Mouse (Mus musculus): ENCODE measurements around the gene Eif4g3. TPM values are rescaled to one million over a fixed set of nuclear protein-coding genes. Genes with fewer than 3 reads are reported as not detected.

The Eif4g3 gene
- total and polyA plus RNA-seq, 3 experiments = 22.8 to 63.7 TPM; not detected in 1

GRCm38 (mm10) chr4:137991240-137991639 is 1.6 kb upstream of the Eif4g3 start:
- H3K9ac ChIP-seq (ENCODE audit: control insufficient read depth, low read depth, low read length, poor library complexity, severe bottlenecking) = no peak overlapping the region
- peaks cover 5 to 18% of the 10 kb centered on the region in 2 experiments; a peak in 2 of 4 replicates for H3K36me3 ChIP-seq (ENCODE audit: control insufficient read depth in 1 of 2, insufficient read depth in 2 of 2, low read length in 2 of 2)
- no peak overlapping the region for H3K27ac ChIP-seq (ENCODE audit: control insufficient read depth, low read depth, low read length)
- TF ChIP-seq KAT2A (conservative IDR thresholded peaks at IDR 0.05; ENCODE audit: low read depth, low read length) (no peak), CHD2 (IDR thresholded peaks at IDR 0.05; ENCODE audit: low read length) (no peak), TCF12 (IDR thresholded peaks at IDR 0.05; ENCODE audit: low read depth, low read length) (peak; percentile 32; the same call in 1 of the 2 replicates), EP300 (IDR thresholded peaks at IDR 0.05; ENCODE audit: low read depth in 1 of 2, low read length in 2 of 2) (peak; percentile 36 to 45; a peak in 2 of 4 replicates), GATA1 (IDR thresholded peaks at IDR 0.05; ENCODE audit: low read depth, low read length) (peak; percentile 78), POLR2AphosphoS2 (IDR thresholded peaks at IDR 0.05; ENCODE audit: low read length) (no peak), POLR2A (IDR thresholded peaks at IDR 0.05; ENCODE audit: control insufficient read depth in 1 of 2, insufficient read depth in 1 of 2, low read depth in 1 of 2, low read length in 2 of 2, poor library complexity in 1 of 2) (no peak), RCOR1 (IDR thresholded peaks at IDR 0.05; ENCODE audit: low read depth, low read length) (peak; percentile 76), BHLHE40 (IDR thresholded peaks at IDR 0.05; ENCODE audit: borderline replicate concordance, low read depth, low read length) (no peak)
- peaks cover 29% of the 10 kb centered on the region for H3K79me2 ChIP-seq (ENCODE audit: control insufficient read depth, insufficient read depth, low read length, poor library complexity)
- peaks cover 0 to 26% of the 10 kb centered on the region in 2 experiments; a peak in 3 of 4 replicates for H3K4me1 ChIP-seq (ENCODE audit: control insufficient read depth in 1 of 2, insufficient read depth in 2 of 2, low read length in 2 of 2)
- H3K4me3 ChIP-seq (ENCODE audit: control insufficient read depth in 1 of 2, insufficient read depth in 1 of 2, low read depth in 2 of 2, low read length in 2 of 2) = no peak overlapping the region
- peak; percentile 32 for DNase-seq (ENCODE audit: low read depth, low spot score)
- H3K9me3 ChIP-seq (replicated peaks; ENCODE audit: insufficient read depth, low read length) = no peaks in the 10 kb centered on the region
- H3K27me3 ChIP-seq (ENCODE audit: control insufficient read depth in 1 of 2, insufficient read depth in 2 of 2, low read length in 2 of 2) = no peaks in the 10 kb centered on the region

- DNase-seq (ENCODE audit: low read depth, low spot score) = peak; percentile 95
- Histone ChIP-seq H3K36me3 (ENCODE audit: control insufficient read depth in 1 of 2, insufficient read depth in 2 of 2, low read length in 2 of 2) (peaks cover 10 to 22% of the 10 kb centered on the region in 2 experiments), H3K79me2 (ENCODE audit: control insufficient read depth, insufficient read depth, low read length, poor library complexity) (peaks cover 43% of the 10 kb centered on the region), H3K4me3 (ENCODE audit: control insufficient read depth in 1 of 2, insufficient read depth in 1 of 2, low read depth in 2 of 2, low read length in 2 of 2) (peak overlapping the region; percentile 62 to 97), H3K27ac (ENCODE audit: control insufficient read depth, low read depth, low read length) (peak overlapping the region; percentile 63), H3K9me3 (replicated peaks; ENCODE audit: insufficient read depth, low read length) (no peaks in the 10 kb centered on the region), H3K27me3 (ENCODE audit: control insufficient read depth in 1 of 2, insufficient read depth in 2 of 2, low read length in 2 of 2) (no peaks in the 10 kb centered on the region), H3K9ac (ENCODE audit: control insufficient read depth, low read depth, low read length, poor library complexity, severe bottlenecking) (peak overlapping the region; percentile 87), H3K4me1 (ENCODE audit: control insufficient read depth in 1 of 2, insufficient read depth in 2 of 2, low read length in 2 of 2) (peaks cover 0 to 26% of the 10 kb centered on the region in 2 experiments; a peak in 3 of 4 replicates)
- peak; percentile 73 for TF ChIP-seq KAT2A (conservative IDR thresholded peaks at IDR 0.05; ENCODE audit: low read depth, low read length)
- TF ChIP-seq MYB (IDR thresholded peaks at IDR 0.05; ENCODE audit: low read depth, low read length) = no peak
- TF ChIP-seq POLR2AphosphoS5 (IDR thresholded peaks at IDR 0.05; ENCODE audit: borderline replicate concordance, low read depth, low read length) = no peak
- TF ChIP-seq BHLHE40 (IDR thresholded peaks at IDR 0.05; ENCODE audit: borderline replicate concordance, low read depth, low read length) = no peak
- TF ChIP-seq RCOR1 (IDR thresholded peaks at IDR 0.05; ENCODE audit: low read depth, low read length) = no peak
- 0 out of 2 replicates have a peak, but pooled peaks have one; percentile 35 for TF ChIP-seq UBTF (IDR thresholded peaks at IDR 0.05; ENCODE audit: borderline replicate concordance, insufficient read depth, low read depth, low read length)
- TF ChIP-seq CHD1 (IDR thresholded peaks at IDR 0.05; ENCODE audit: low read depth, low read length) = no peak
- TF ChIP-seq JUND (IDR thresholded peaks at IDR 0.05; ENCODE audit: low read depth, low read length) = no peak
- no peak for TF ChIP-seq SMC3 (IDR thresholded peaks at IDR 0.05; ENCODE audit: low read depth, low read length)
- TF ChIP-seq GATA1 (IDR thresholded peaks at IDR 0.05; ENCODE audit: low read depth, low read length) = no peak
- no peak for TF ChIP-seq MEF2A (IDR thresholded peaks at IDR 0.05; ENCODE audit: extremely low read depth, insufficient replicate concordance, low read depth, low read length, poor library complexity, severe bottlenecking)
- peak; percentile 82 for TF ChIP-seq MYC (IDR thresholded peaks at IDR 0.05; ENCODE audit: low read depth, low read length)
- peak; percentile 91 for TF ChIP-seq MAZ (IDR thresholded peaks at IDR 0.05; ENCODE audit: low read depth, low read length)
- TF ChIP-seq TCF12 (IDR thresholded peaks at IDR 0.05; ENCODE audit: low read depth, low read length) = no peak; the same call in 1 of the 2 replicates
- TF ChIP-seq ZMIZ1 (IDR thresholded peaks at IDR 0.05; ENCODE audit: low read depth, low read length) = peak; percentile 80
- TF ChIP-seq MAX (IDR thresholded peaks at IDR 0.05; ENCODE audit: low read length) = no peak; the same call in 1 of the 2 replicates
- TF ChIP-seq ZC3H11A (IDR thresholded peaks at IDR 0.05; ENCODE audit: low read depth, low read length) = no peak
- TF ChIP-seq GABPA (IDR thresholded peaks at IDR 0.05; ENCODE audit: low read depth, low read length) = no peak
- no peak for TF ChIP-seq ZNF384 (IDR thresholded peaks at IDR 0.05; ENCODE audit: low read depth, low read length)
- no peak for TF ChIP-seq USF2 (IDR thresholded peaks at IDR 0.05; ENCODE audit: borderline replicate concordance in 1 of 2, insufficient read depth in 1 of 2, low read depth in 1 of 2, low read length in 2 of 2)
- TF ChIP-seq MAFK (IDR thresholded peaks at IDR 0.05; ENCODE audit: borderline replicate concordance, low read depth, low read length) = no peak
- peak; percentile 52; the same call in 1 of the 2 replicates for TF ChIP-seq HCFC1 (IDR thresholded peaks at IDR 0.05; ENCODE audit: low read depth, low read length)
- TF ChIP-seq POLR2A (IDR thresholded peaks at IDR 0.05; ENCODE audit: control insufficient read depth in 1 of 2, insufficient read depth in 1 of 2, low read depth in 1 of 2, low read length in 2 of 2, poor library complexity in 1 of 2) = peak; percentile 74 to 94
- peak; percentile 35; the same call in 1 of the 2 replicates for TF ChIP-seq TBP (IDR thresholded peaks at IDR 0.05; ENCODE audit: low read depth, low read length)
- TF ChIP-seq CHD2 (IDR thresholded peaks at IDR 0.05; ENCODE audit: low read length) = no peak
- peak; percentile 35; the same call in 1 of the 2 replicates for TF ChIP-seq SIN3A (IDR thresholded peaks at IDR 0.05; ENCODE audit: low read length)
- TF ChIP-seq ELF1 (IDR thresholded peaks at IDR 0.05; ENCODE audit: low read depth, low read length) = peak; percentile 58; the same call in 1 of the 2 replicates
Measured at GRCm38 (mm10) chr4:137993291-137993758, 503 bp downstream of the Eif4g3 start.
